Mouse (Mus musculus) urinary bladder, postnatal 36 days (tissue): ENCODE measurements around the gene Abcc10.
A peak's percentile ranks its signal among the peaks of the same experiment; 100 is the strongest.

Experiments used
- DNase-seq, 2 experiments: peaks; one replicate each; pipeline ENCODE4 v3.0.0; 2022; ENCODE audit warnings: low spot score in 2 of 2, mixed read lengths in 1 of 2

The Abcc10 gene

GRCm38 (mm10) chr17:46327906-46328534 lies at the start of gene Abcc10:
Gene Abcc10, minus strand, starts transcription at chr17:46328352.
- peak; percentile 96 to 97 for DNase-seq

- DNase-seq: peak in 1 of 2 experiments; percentile 16
These were observed 43.6 kb upstream of the Abcc10 start for GRCm38 (mm10) chr17:46371783-46372182.

GRCm38 (mm10) chr17:46351026-46351700 lies 23.0 kb upstream of the Abcc10 start:
- no peak for DNase-seq

GRCm38 (mm10) chr17:46341208-46341607 lies 13.1 kb upstream of the Abcc10 start:
- DNase-seq: no peak

- DNase-seq: no peak
These were observed 8.3 kb upstream of the Abcc10 start for GRCm38 (mm10) chr17:46336475-46336874.

- DNase-seq: no peak
These were observed 571 bp upstream of the Abcc10 start for GRCm38 (mm10) chr17:46328723-46329122.

- DNase-seq: no peak
These were observed 693 bp downstream of the Abcc10 start for GRCm38 (mm10) chr17:46327413-46327905.

- no peak for DNase-seq
These were observed 5.9 kb downstream of the Abcc10 start for GRCm38 (mm10) chr17:46322046-46322823.

GRCm38 (mm10) chr17:46320492-46320891 lies 7.7 kb downstream of the Abcc10 start:
- no peak for DNase-seq

- no peak for DNase-seq
These were observed 12.3 kb downstream of the Abcc10 start for GRCm38 (mm10) chr17:46315813-46316212.

- no peak for DNase-seq
These were observed 14.9 kb downstream of the Abcc10 start for GRCm38 (mm10) chr17:46313135-46313715.

GRCm38 (mm10) chr17:46310515-46310914 lies 17.6 kb downstream of the Abcc10 start:
- DNase-seq: no peak

- no peak for DNase-seq
These were observed 18.3 kb downstream of the Abcc10 start for GRCm38 (mm10) chr17:46309835-46310234.

GRCm38 (mm10) chr17:46306956-46307355 lies 21.2 kb downstream of the Abcc10 start:
- no peak for DNase-seq

- no peak for DNase-seq
These were observed 24.0 kb downstream of the Abcc10 start for GRCm38 (mm10) chr17:46304184-46304583.

GRCm38 (mm10) chr17:46301892-46302291 lies 26.3 kb downstream of the Abcc10 start:
- DNase-seq: peak in 1 of 2 experiments; percentile 59

GRCm38 (mm10) chr17:46298220-46298913 lies 29.8 kb downstream of the Abcc10 start:
- peak; percentile 83 to 84 for DNase-seq

- no peak for DNase-seq
These were observed 30.6 kb downstream of the Abcc10 start, which contains the start of gene Dlk2 for GRCm38 (mm10) chr17:46297364-46298219. Gene Dlk2, plus strand, starts transcription at chr17:46297421.

- no peak for DNase-seq
These were observed 31.2 kb downstream of the Abcc10 start for GRCm38 (mm10) chr17:46297028-46297363.

- no peak for DNase-seq
These were observed 31.6 kb downstream of the Abcc10 start for GRCm38 (mm10) chr17:46296601-46297000.
